Mouse (Mus musculus): Measurements from ENCODE around the gene Borcs8. TPM values are rescaled to one million over a fixed set of nuclear protein-coding genes. Genes with fewer than 3 reads are reported as not detected.
A peak's percentile ranks its signal among the peaks of the same experiment; 100 is the strongest.

Borcs8 gene
- total RNA-seq, 2 experiments from 2014 or later, result 25.8 to 31.3 TPM

- peak; percentile 90 to 91 for DNase-seq
- intact Hi-C loops (cut with DNase I), result no loop called here
Measured at GRCm38 (mm10) chr8:70172043-70172681, 32.9 kb downstream of the Borcs8 start, which contains the start of gene Tmem161a. Gene Tmem161a, plus strand, starts transcription at chr8:70172356.

GRCm38 (mm10) chr8:70173320-70173719 lies 34.0 kb downstream of the Borcs8 start:
- intact Hi-C loops (cut with DNase I), result no loop called here
- no peak for DNase-seq

GRCm38 (mm10) chr8:70174079-70174478 lies 34.8 kb downstream of the Borcs8 start:
- intact Hi-C loops (cut with DNase I), result no loop called here
- DNase-seq, result peak in 1 of 2 experiments; percentile 23

GRCm38 (mm10) chr8:70178231-70178630 lies 38.9 kb downstream of the Borcs8 start:
- intact Hi-C loops (cut with DNase I), result no loop called here
- no peak for DNase-seq

- no peak for DNase-seq
- intact Hi-C loops (cut with DNase I), result no loop called here
Measured at GRCm38 (mm10) chr8:70179082-70179481, 39.8 kb downstream of the Borcs8 start.

GRCm38 (mm10) chr8:70181212-70181902 lies 42.1 kb downstream of the Borcs8 start:
- intact Hi-C loops (cut with DNase I), result no loop called here
- DNase-seq, result no peak

GRCm38 (mm10) chr8:70181903-70182252 lies 42.6 kb downstream of the Borcs8 start:
- intact Hi-C loops (cut with DNase I), result no loop called here
- DNase-seq, result peak in 1 of 2 experiments; percentile 21

GRCm38 (mm10) chr8:70183194-70183593 lies 43.9 kb downstream of the Borcs8 start:
- intact Hi-C loops (cut with DNase I), result no loop called here
- no peak for DNase-seq

GRCm38 (mm10) chr8:70188707-70189106 lies 49.4 kb downstream of the Borcs8 start:
- intact Hi-C loops (cut with DNase I), result no loop called here
- DNase-seq, result no peak

- no peak for DNase-seq
- intact Hi-C loops (cut with DNase I), result no loop called here
Measured at GRCm38 (mm10) chr8:70193238-70193637, 53.9 kb downstream of the Borcs8 start.

- DNase-seq, result no peak
- intact Hi-C loops (cut with DNase I), result no loop called here
Measured at GRCm38 (mm10) chr8:70194191-70194590, 54.9 kb downstream of the Borcs8 start.

GRCm38 (mm10) chr8:70195762-70196161 lies 56.5 kb downstream of the Borcs8 start:
- intact Hi-C loops (cut with DNase I), result no loop called here
- no peak for DNase-seq

Small RNAs within 50 kb of the gene (microRNA-seq; reads per million reads assigned to microRNA genes)
- 0.54 to 12.1 reads per million in 2 experiments for gene Mir7066

Other genes starting within 250 kb of the Borcs8 start
- not detected for gene Tssk6, start 237.3 kb upstream of the Borcs8 start, total RNA-seq (2021)
- 100 to 1,000 TPM; 404 to 405 TPM for gene Ndufa13, start 236.9 kb upstream of the Borcs8 start, total RNA-seq (2021)
- gene Yjefn3, start 236.8 kb upstream of the Borcs8 start, total RNA-seq (2021), result 10 to 100 TPM; 10.4 to 10.7 TPM
- gene Gatad2a, start 143.1 kb upstream of the Borcs8 start, total RNA-seq (2021), result 10 to 100 TPM; 41.7 to 41.9 TPM
- gene Mau2, start 96.8 kb upstream of the Borcs8 start, total RNA-seq (2021), result 10 to 100 TPM; 39.3 to 40.3 TPM
- 10 to 100 TPM; 19.1 to 19.4 TPM for gene Sugp1, start 96.7 kb upstream of the Borcs8 start, total RNA-seq (2021)
- gene Tm6sf2, start 66.6 kb upstream of the Borcs8 start, total RNA-seq (2021), result 1 to 10 TPM in 1 of 2 experiments, under 1 TPM in 1; 0.46 to 1.5 TPM
- not detected for gene Hapln4, start 56.0 kb upstream of the Borcs8 start, total RNA-seq (2021)
- gene Ncan, start 18.6 kb upstream of the Borcs8 start, total RNA-seq (2021), result under 1 TPM; 0.02 to 0.07 TPM
- 1 to 10 TPM; 7.4 to 7.9 TPM for gene Nr2c2ap, start 8.2 kb upstream of the Borcs8 start, total RNA-seq (2021)
- gene Rfxank, start 345 bp upstream of the Borcs8 start, total RNA-seq (2021), result 10 to 100 TPM; 17.7 to 20.1 TPM
- gene Mef2b, start 212 bp downstream of the Borcs8 start, total RNA-seq (2021), result under 1 TPM in 1 of 2 experiments, not detected in 1; 0.37 TPM
- 10 to 100 TPM; 91.7 to 99.4 TPM for gene Tmem161a, start 32.9 kb downstream of the Borcs8 start, total RNA-seq (2021)
- 10 to 100 TPM; 46.4 to 55.4 TPM for gene Slc25a42, start 72.8 kb downstream of the Borcs8 start, total RNA-seq (2021)
- gene Sugp2, start 94.7 kb downstream of the Borcs8 start, total RNA-seq (2021), result 10 to 100 TPM; 40.2 to 44.7 TPM
- 1 to 10 TPM; 6.6 to 9.7 TPM for gene Armc6, start 95.0 kb downstream of the Borcs8 start, total RNA-seq (2021)
- 10 to 100 TPM; 16.6 to 18.0 TPM for gene Homer3, start 143.3 kb downstream of the Borcs8 start, total RNA-seq (2021)
- 10 to 100 TPM; 28.9 to 29.0 TPM for gene Ddx49, start 163.0 kb downstream of the Borcs8 start, total RNA-seq (2021)
- gene Cope, start 163.0 kb downstream of the Borcs8 start, total RNA-seq (2021), result 100 to 1,000 TPM; 160 to 164 TPM
- under 1 TPM; 0.56 to 0.72 TPM for gene Cers1, start 176.3 kb downstream of the Borcs8 start, total RNA-seq (2021)
- not detected for gene Gdf1, start 190.3 kb downstream of the Borcs8 start, total RNA-seq (2021)
- gene Upf1, start 213.8 kb downstream of the Borcs8 start, total RNA-seq (2021), result 10 to 100 TPM; 41.3 to 44.0 TPM
- 1 to 10 TPM; 2.4 to 3.8 TPM for gene Comp, start 234.1 kb downstream of the Borcs8 start, total RNA-seq (2021)